Mouse (Mus musculus): Measurements from ENCODE around the gene Ubc. TPM values are rescaled to one million over a fixed set of nuclear protein-coding genes. Genes with fewer than 3 reads are reported as not detected.

Gene Ubc
- total RNA-seq, 2 experiments from 2014 or later: 755 to 828 TPM

GRCm38 (mm10) chr5:125351939-125352338 is 38.1 kb downstream of the Ubc start:
- DNase-seq (ENCODE audit: low spot score in 2 of 2): no peak

DNA sequence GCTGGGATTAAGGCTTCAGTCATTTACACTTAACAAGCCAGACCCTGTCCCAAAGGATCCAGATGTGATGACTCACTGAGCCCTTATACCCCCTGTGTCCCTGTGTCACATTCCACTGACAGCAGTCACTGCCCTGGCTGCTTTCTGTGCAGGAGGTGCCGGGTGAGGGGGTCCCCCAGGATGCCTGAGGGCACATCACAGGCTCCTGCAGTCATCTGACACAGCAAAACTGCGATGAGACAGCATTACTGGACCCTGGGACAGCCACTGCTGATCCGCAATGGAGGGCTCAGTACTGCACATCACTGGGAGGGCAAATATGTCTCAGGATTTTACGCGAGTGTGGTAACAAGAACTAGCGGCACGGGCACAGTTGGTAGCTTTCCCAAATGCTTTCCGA is 38.9 kb downstream of the Ubc start:
- no peak for DNase-seq (ENCODE audit: low spot score in 2 of 2)

DNA sequence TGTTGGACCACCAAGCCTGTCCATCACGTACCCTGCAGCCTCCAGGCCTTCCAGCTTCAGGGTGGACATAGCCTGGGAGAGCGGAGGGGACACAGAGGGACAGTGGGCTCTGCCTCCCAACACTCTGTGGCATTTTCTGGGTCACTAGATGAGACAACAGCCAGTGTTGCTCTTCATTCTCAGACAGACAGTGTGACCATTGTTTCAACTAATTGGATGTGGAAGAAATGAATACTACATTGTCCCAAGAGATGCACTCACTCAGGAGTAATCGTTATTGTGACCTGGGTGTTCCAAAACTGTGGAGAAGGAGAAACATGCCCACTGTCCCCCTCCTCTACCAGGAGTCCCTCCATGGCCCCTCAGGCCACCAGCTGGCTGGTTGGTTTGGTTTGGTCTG is 40.6 kb downstream of the Ubc start:
- DNase-seq (ENCODE audit: low spot score in 2 of 2): no peak

- peak; percentile 42 to 51 for DNase-seq (ENCODE audit: low spot score in 2 of 2)
Observed at GRCm38 (mm10) chr5:125348487-125348886, 41.5 kb downstream of the Ubc start.

GRCm38 (mm10) chr5:125348067-125348466 is 41.9 kb downstream of the Ubc start:
- no peak for DNase-seq (ENCODE audit: low spot score in 2 of 2)

GRCm38 (mm10) chr5:125344296-125344695 is 45.7 kb downstream of the Ubc start:
- DNase-seq (ENCODE audit: low spot score in 2 of 2): no peak

DNA sequence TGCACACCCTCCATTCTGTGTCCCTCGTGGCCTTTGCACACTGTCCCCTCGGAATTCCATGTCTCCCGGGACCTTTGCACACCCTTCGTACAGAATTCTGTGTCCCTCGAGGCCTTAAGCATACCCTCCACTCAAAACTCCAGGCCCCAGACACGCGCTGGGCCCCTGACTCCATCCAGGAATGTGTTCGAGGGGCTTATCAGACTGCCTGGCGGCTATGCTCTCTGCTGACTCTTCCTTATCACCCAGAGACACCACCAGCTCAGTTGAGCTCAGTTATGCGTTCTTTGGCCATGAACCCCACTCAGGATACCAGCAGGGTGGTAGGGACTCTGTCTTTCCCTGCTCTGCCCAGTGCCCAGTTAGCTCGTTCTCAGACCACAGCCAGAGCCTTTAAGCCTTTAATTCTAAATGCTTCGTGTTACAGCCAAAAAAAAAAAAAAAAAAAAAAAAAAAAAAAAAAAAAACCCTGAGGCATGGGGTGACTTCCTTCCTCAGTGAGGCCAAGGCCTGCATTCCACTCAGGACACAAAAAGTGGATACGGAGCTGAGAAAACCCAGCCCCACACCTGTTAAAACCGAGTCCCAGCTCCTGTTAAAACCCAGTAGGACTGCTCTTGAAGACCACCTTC is 48.4 kb downstream of the Ubc start:
- DNase-seq (ENCODE audit: low spot score in 2 of 2): no peak

DNA sequence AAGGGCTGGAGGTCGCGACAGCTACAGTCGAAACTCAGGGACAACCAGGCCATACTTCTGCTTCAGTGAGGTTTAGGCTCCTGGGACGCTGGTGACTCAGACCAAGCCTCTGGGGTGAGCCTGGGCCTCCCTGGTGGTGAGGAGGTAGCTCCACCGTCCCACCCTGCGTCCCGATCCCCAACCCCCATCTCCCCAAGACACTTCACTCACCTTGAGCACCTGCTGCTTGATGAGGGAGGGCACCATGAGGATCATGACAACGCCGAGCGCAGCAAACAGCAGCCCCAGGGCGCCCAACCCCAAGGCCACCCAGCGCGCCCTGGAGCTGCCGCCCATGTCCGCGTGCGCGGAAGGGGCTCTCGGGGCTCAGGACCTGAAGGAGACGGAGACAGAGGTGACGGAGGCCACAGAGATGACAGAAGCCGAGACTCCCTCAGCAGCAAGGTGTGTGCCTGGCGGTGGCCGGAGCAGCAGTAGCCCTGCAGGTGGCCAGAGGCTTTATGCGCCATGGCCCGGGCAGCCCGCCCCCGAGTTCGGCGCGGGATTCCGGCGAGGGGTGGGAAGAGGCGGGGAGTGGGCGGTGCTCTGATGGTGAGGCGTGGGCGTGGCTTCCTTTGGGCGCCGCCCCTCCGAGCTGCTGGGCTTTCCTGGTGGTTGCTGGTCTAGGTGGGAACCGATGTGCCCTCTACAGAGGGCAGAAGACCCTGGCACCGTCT is 49.3 kb downstream of the Ubc start, which contains the start of gene Scarb1:
Gene Scarb1, minus strand, starts transcription at position 548 of the 716 bp plus-strand sequence.
- peak; percentile 84 to 88 for DNase-seq (ENCODE audit: low spot score in 2 of 2)

- DNase-seq (ENCODE audit: low spot score in 2 of 2): peak; percentile 36 to 43
Observed at GRCm38 (mm10) chr5:125339851-125340531, 50.0 kb downstream of the Ubc start.

- peak in 1 of 2 experiments; percentile 48 for DNase-seq (ENCODE audit: low spot score in 2 of 2)
Observed at GRCm38 (mm10) chr5:125339108-125339751, 50.8 kb downstream of the Ubc start.

- DNase-seq (ENCODE audit: low spot score in 2 of 2): no peak
Observed at GRCm38 (mm10) chr5:125337526-125337925, 52.5 kb downstream of the Ubc start.

DNA sequence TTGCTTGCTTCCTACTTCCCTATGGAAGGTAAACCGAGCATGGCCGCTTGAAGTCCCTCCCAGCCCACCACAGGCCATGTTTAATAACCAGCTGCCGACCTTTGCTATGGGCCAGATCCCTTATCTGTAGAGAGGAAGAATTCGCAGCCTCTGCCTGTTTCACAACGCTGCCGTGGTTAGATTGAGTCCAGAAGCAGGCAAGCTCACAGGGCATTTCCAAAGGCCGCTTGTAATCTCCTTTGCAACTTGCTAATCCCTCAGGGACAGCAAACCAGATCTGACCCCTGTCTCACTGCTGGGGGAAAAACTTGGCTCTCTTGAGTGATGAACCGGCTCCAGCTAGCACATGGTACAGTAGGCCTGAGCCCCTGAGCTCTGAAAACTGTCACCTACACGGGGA is 53.0 kb downstream of the Ubc start:
- no peak for DNase-seq (ENCODE audit: low spot score in 2 of 2)

Other genes starting within 250 kb of the Ubc start
- 100 to 1,000 TPM; 238 to 254 TPM for gene Ncor2, start 211.0 kb downstream of the Ubc start, total RNA-seq (2021)
- 10 to 100 TPM; 46.1 to 54.3 TPM for gene Scarb1, start 49.1 kb downstream of the Ubc start, total RNA-seq (2021)
- gene Gm10382, start 880 bp downstream of the Ubc start, total RNA-seq (2021): under 1 TPM; 0.28 to 0.52 TPM
- gene Dhx37, start 43.9 kb upstream of the Ubc start, total RNA-seq (2021): 10 to 100 TPM; 12.4 to 13.8 TPM
- gene Bri3bp, start 51.4 kb upstream of the Ubc start, total RNA-seq (2021): 10 to 100 TPM; 89.0 to 90.0 TPM
- gene Aacs, start 85.6 kb upstream of the Ubc start, total RNA-seq (2021): 10 to 100 TPM; 77.1 to 87.7 TPM
- 100 to 1,000 TPM in 1 of 2 experiments, 10 to 100 TPM in 1; 98.9 to 106 TPM for gene Tmem132b, start 141.6 kb upstream of the Ubc start, total RNA-seq (2021)

Measured in layer of hippocampus, postnatal 14 days (tissue).